Mouse (Mus musculus) naive thymus-derived CD4-positive, alpha-beta T cell, adult 2 months (primary cell): Measurements from ENCODE around the gene Gkn2.
A peak's percentile ranks its signal among the peaks of the same experiment; 100 is the strongest.

ENCODE experiments used
- DNase-seq: peaks from one replicate; pipeline ENCODE4 v3.0.0-alpha.2; 2011; ENCODE audit warnings: low read depth

The Gkn2 gene

GRCm38 (mm10) chr6:87373057-87373456 lies at the start of gene Gkn2:
TSS of gene Gkn2 (plus strand) at chr6:87373357.
- no peak for DNase-seq

GRCm38 (mm10) chr6:87323381-87323780 lies 49.8 kb upstream of the Gkn2 start:
- DNase-seq: peak; percentile 68

- no peak for DNase-seq
Observed at GRCm38 (mm10) chr6:87326932-87327331, 46.2 kb upstream of the Gkn2 start.

GRCm38 (mm10) chr6:87328265-87329173 lies 44.6 kb upstream of the Gkn2 start:
- no peak for DNase-seq

- no peak for DNase-seq
Observed at GRCm38 (mm10) chr6:87332380-87332779, 40.8 kb upstream of the Gkn2 start.

GRCm38 (mm10) chr6:87334361-87335090 lies 38.6 kb upstream of the Gkn2 start:
- no peak for DNase-seq

GRCm38 (mm10) chr6:87335091-87335934 lies 37.8 kb upstream of the Gkn2 start, which contains the start of gene Antxr1:
TSS of gene Antxr1 (minus strand) at chr6:87335821.
- DNase-seq: peak; percentile 54

DNA sequence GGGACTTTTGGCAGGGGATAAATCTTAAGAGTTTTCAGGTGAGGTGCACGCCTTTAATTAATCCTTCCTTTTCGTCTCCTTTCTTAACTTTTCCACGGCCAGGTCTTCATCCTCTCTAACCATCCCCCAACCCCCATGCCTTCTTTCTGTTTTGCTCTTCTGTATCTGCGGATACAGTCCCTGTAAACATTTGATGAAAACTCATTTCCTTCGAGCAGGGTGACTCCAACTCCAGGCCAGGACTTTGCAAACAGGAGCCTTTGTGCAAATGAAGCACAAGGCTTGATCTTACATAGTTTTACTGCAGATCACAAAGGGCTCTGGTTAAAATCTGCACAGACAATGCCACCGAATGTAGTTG lies 37.2 kb upstream of the Gkn2 start:
- no peak for DNase-seq

DNA sequence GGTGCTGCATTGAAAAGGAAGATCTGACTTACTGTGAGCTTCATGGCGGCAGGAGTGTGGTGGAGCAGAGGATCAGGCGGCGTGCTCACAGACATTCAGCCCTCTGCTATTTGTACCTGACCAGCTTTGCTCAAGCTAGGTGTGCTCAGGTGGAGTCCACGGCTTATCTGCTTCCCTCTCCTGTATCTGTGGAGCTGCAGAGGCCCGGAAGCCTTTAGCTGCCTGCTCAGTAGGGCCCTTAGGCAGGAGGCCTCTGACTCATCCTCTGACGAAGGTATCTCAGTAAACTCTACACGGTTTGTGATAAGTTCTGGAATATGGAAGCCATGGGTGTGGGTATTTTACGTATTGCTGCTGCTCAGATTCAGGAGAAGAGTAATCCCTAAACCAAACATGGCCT lies 22.3 kb upstream of the Gkn2 start, which contains the start of gene Gkn1:
Gkn1 (minus strand) TSS at position 114 of the 400 bp plus-strand sequence.
- no peak for DNase-seq

DNA sequence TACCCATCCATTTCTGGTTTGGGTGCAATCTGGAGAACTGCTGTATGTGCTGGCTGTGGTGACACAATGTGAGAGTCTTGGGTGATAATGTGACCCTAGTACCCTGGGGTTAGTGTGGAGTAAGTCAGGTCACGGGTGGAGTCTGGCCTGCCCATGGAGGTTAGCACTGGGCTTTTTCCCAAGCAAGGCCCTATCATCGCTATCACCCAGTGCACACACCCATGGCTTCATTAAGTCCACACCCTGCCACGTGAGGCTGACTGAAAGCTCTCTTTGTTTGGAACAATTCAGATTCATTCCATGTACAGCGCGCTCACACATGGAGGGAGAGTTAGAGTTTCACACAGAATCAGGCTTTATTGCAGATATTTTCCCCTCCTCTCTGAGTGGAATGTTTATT lies 18.7 kb upstream of the Gkn2 start:
- no peak for DNase-seq

DNA sequence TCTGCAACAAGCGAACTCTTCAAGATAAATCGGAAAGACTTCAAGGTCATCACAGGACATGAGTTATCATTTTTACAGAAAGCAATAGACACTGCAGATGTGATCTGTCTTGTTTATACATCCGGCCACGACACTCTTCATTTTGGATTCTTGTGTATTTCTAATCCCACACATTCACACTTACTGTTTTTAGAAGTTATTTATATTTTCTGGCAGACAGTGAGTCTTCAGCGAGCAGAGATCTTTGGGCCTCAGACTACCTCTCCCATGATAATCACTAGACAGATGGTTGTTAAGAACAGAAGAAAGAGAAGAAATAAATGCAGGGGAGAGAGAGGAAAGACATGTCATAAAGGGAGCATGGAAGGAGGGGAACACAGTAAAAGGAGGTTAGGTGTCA lies 3.9 kb upstream of the Gkn2 start:
- DNase-seq: no peak

DNA sequence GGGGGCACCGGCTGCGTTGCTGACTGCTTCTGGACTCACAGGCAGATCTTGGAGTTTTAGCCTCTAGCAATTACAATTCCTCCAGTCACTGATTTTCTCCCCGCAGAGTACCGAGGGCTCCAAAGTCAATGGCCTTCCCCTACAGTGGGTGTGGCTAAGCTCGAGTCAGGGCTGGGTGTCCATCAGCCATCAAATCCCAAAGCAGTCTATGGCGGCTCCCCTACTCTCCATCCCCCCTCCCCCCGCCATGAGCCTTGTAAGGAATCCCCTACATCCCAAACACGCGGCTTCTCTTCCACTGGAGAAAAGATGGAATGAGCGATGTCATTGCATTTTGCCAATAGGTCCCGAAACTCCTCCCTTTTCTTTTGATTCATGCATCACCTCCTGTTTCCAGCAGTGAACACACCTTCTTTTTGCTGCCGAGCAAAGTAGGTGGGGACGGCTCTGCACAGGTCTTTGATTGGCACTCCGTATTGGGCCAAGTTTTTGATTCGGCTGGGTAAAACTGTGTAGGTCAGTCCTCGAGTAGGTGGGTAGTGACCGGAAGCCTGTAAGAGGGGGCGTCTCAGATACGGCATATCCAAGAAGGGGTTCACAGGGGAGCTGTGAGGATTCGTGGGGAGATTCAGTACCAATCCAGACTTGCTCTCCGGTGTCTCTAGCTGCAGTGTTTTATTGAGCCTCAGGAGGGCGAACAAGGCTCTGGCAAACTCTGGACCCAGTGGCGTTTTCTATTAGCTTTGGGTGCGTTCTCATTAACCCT lies 11.0 kb downstream of the Gkn2 start:
- peak; percentile 26 for DNase-seq

DNA sequence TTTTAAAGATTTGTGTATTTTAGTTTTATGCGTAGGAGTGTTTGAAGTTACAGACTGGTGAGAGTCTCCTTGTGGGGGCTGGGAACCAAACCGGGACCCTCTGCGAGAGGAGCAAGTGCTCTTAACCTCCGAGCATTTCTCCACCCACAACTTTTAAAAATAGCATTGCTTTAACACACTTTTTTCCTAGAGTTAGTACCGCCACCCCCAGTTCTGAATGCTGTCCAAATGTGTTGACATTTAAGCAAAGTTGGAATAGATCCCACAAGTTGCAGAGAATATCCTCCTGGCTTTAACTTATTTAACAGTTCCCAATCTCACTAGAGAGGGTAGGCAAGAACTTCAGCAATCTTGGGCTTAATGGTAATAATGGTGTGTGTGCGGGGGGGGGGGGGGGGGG lies 11.6 kb downstream of the Gkn2 start:
- no peak for DNase-seq

- peak; percentile 75 for DNase-seq
Observed at GRCm38 (mm10) chr6:87386203-87386602, 13.0 kb downstream of the Gkn2 start.

- DNase-seq: no peak
Observed at GRCm38 (mm10) chr6:87386681-87387080, 13.5 kb downstream of the Gkn2 start.

DNA sequence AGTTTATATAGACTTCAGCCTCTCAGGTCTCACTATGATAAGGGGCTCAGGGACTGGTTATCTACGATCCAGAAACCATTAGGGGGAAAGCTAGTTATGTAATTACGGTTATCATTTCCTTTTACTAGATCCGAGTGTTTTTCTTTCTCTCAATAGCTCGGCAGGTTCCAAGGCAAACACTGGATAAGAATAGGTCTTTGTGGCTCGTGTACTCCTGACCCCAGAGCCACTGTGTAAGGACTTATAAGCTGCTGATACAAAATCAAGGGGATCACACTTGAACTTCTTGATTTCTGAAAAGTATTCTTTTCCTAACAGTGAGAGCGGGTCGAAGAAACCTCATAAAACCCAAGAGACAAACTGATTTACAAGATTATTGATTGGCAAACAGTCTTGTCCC lies 15.7 kb downstream of the Gkn2 start, which contains the start of gene Gkn3:
Gkn3 (minus strand) TSS at position 59 of the 400 bp plus-strand sequence.
- no peak for DNase-seq

- no peak for DNase-seq
Observed at GRCm38 (mm10) chr6:87389455-87389989, 16.4 kb downstream of the Gkn2 start.

DNA sequence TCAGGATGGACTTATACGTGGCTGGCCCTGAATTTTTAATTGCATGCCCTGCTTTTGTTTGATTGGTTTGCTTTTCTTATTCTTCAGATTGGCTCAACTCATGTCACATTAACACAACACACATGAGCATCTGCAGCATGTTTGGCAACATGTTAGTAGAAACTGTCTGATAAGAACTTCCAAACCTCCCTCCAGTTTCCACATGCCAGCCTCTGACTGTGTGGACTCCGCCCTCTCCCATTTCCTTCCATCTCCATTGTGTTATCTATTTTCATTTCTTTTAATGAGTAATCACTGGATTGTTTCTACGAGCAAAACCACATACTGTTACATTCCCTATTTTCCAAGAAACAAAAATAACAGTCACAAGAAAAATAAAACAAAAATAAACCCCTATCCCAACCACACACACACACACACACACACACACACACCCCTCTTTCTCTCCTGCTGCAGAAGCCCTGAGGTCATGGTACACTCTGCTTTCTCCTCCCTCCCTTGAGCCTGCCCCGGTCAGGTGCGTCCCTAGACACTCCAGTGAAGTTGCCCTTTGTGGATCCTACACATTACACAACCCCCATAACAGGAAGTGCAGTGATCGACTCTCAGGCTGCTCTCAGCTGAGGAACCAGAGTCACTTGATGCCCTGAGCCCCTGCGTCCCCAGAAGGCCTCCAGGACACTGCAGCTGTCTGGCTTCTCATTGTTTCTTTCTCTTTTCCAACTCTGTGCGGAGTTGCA lies 20.5 kb downstream of the Gkn2 start:
- no peak for DNase-seq

GRCm38 (mm10) chr6:87394783-87395182 lies 21.6 kb downstream of the Gkn2 start:
- no peak for DNase-seq

DNA sequence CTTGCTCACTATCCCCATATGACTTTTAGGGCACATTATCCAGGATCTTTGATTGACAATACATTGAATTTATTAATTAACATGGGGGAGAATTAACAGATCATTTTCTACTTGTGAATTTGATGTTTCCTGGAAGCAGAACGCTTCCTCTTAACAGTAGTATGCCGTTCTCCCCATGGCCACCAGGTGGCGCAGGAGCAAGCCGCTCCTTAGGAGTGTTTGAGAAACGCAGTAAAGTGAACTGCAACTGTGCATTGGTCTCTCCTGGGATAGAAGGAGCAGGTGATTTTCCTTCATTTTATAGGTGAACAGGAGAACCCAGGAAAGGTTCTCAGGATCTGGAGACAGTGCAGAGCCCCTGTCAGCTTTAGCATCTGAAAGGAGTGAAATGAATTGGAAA lies 26.0 kb downstream of the Gkn2 start:
- DNase-seq: peak; percentile 89
